Mouse (Mus musculus) T-helper 2 cell (primary cell): ENCODE results near the gene Mtmr12.
"Not testable (repeated sequence)": the region's sequence is repeated elsewhere in the genome, so short reads cannot be mapped to it uniquely, and the experiment has no call there.

ENCODE experiments used
- in situ Hi-C: fragments of 300-600 bp; cut with MboI, MseI; formaldehyde crosslinking; loops from one replicate; pipeline ENCODE4 v1.15.1; 2025; ENCODE audit warnings: high pct_unique_total_duplicates

The Mtmr12 gene

GRCm38 (mm10) chr15:12211577-12211976, 6.7 kb downstream of the Mtmr12 start:
- in situ Hi-C loops: loop anchor here (5.0 kb wide), 1 partner anchor 49 kb away; no protein-coding TSS in a partner anchor

GRCm38 (mm10) chr15:12212266-12212665, 7.4 kb downstream of the Mtmr12 start:
- in situ Hi-C loops: loop anchor here (5.0 kb wide), 1 partner anchor 50 kb away; no protein-coding TSS in a partner anchor

GRCm38 (mm10) chr15:12214531-12215414, 9.9 kb downstream of the Mtmr12 start:
- in situ Hi-C loops: loop anchor here (5.0 kb wide), 1 partner anchor 52 kb away; no protein-coding TSS in a partner anchor

- in situ Hi-C loops: no loop called here
Measured at GRCm38 (mm10) chr15:12215415-12215718, 10.5 kb downstream of the Mtmr12 start.

GRCm38 (mm10) chr15:12216119-12216518, 11.3 kb downstream of the Mtmr12 start:
- in situ Hi-C loops: no loop called here

GRCm38 (mm10) chr15:12216798-12217197, 12.0 kb downstream of the Mtmr12 start:
- in situ Hi-C loops: no loop called here

- in situ Hi-C loops: not testable (repeated sequence)
Measured at GRCm38 (mm10) chr15:12217332-12217731, 12.5 kb downstream of the Mtmr12 start.

GRCm38 (mm10) chr15:12217849-12218248, 13.0 kb downstream of the Mtmr12 start:
- in situ Hi-C loops: no loop called here

GRCm38 (mm10) chr15:12218583-12219382, 14.0 kb downstream of the Mtmr12 start:
- in situ Hi-C loops: no loop called here

- in situ Hi-C loops: loop anchor here (10.0 kb wide), 1 partner anchor 94 kb away; no protein-coding TSS in a partner anchor
Measured at GRCm38 (mm10) chr15:12221131-12221530, 16.3 kb downstream of the Mtmr12 start.

GRCm38 (mm10) chr15:12222564-12223302, 17.9 kb downstream of the Mtmr12 start:
- in situ Hi-C loops: loop anchor here (10.0 kb wide), 1 partner anchor 92 kb away; no protein-coding TSS in a partner anchor

- in situ Hi-C loops: loop anchor here (10.0 kb wide), 1 partner anchor 91 kb away; no protein-coding TSS in a partner anchor
Measured at GRCm38 (mm10) chr15:12223393-12223792, 18.6 kb downstream of the Mtmr12 start.

- in situ Hi-C loops: loop anchor here (10.0 kb wide), 1 partner anchor 91 kb away; no protein-coding TSS in a partner anchor
Measured at GRCm38 (mm10) chr15:12224239-12224638, 19.4 kb downstream of the Mtmr12 start.

GRCm38 (mm10) chr15:12225062-12225461, 20.2 kb downstream of the Mtmr12 start:
- in situ Hi-C loops: loop anchor here (10.0 kb wide), 1 partner anchor 90 kb away; no protein-coding TSS in a partner anchor

GRCm38 (mm10) chr15:12226908-12227307, 22.1 kb downstream of the Mtmr12 start:
- in situ Hi-C loops: loop anchor here (10.0 kb wide), 1 partner anchor 88 kb away; no protein-coding TSS in a partner anchor

GRCm38 (mm10) chr15:12227355-12227754, 22.5 kb downstream of the Mtmr12 start:
- in situ Hi-C loops: loop anchor here (10.0 kb wide), 1 partner anchor 87 kb away; no protein-coding TSS in a partner anchor

- in situ Hi-C loops: loop anchor here (10.0 kb wide), 1 partner anchor 85 kb away; no protein-coding TSS in a partner anchor
Measured at GRCm38 (mm10) chr15:12229603-12230242, 24.9 kb downstream of the Mtmr12 start.

GRCm38 (mm10) chr15:12230243-12230935, 25.6 kb downstream of the Mtmr12 start:
- in situ Hi-C loops: no loop called here

- in situ Hi-C loops: no loop called here
Measured at GRCm38 (mm10) chr15:12231462-12231861, 26.6 kb downstream of the Mtmr12 start.

- in situ Hi-C loops: no loop called here
Measured at GRCm38 (mm10) chr15:12232429-12232828, 27.6 kb downstream of the Mtmr12 start.
